Mouse (Mus musculus): ENCODE measurements around the gene Upf1. TPM values are rescaled to one million over a fixed set of nuclear protein-coding genes. Genes with fewer than 3 reads are reported as not detected.
A peak's percentile ranks its signal among the peaks of the same experiment; 100 is the strongest.

Upf1 gene
- total and polyA plus RNA-seq, 3 experiments = 23.4 to 43.9 (median 42.6) TPM

DNA sequence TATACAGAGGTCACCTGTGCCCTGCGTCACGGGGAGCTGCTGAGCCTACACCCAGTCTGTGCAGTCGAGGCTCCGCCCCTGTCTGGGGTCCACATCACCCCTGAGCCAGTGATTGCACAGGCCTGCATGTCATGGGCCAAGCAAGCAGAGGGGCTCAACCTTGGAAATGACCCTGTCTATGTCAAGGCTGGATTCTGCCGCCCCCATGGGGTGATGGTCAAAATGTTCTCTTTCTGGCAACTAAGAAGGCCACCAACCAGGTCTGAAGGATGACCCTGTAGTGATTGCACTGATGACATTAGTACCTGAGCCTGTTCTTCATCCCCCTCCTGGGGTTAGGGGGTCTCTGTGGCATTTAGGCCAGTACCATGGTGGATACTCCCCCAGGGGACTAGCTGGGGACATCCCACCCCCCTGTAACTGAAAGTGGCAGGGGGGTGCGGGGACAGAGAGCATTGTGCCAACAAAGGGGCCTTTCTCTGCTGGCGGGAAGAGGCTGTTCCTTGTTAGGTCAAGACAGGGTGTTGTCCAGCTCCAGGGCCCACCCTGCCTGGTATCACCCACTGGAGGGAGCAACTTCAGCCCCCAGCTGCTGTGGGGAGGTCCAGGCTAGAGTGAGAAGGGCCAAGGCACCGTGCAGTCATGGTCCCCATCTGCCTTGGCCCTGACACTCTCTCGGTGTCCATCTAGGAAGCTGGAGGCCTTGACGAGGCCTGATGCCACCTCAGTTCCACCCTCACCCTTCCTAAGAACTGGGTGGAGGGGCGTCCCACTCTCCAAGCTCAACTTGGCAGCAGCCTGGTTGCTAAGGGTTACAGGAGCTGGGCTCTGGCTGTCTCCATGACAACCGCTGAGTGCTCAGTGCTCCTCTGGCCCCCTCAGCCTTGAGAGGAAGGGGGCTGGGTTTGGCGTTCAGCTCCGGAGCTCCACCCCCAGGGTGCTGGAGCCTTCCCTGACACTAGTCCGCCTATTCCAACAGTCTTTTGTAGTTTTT is 36.3 kb downstream of the Upf1 start:
- H3K36me3 ChIP-seq (ENCODE audit: control insufficient read depth, insufficient read depth, low read length) = no peaks in the 10 kb centered on the region
- H3K27me3 ChIP-seq (ENCODE audit: control insufficient read depth, insufficient read depth, low read length) = no peaks in the 10 kb centered on the region
- no peak overlapping the region for H3K27ac ChIP-seq
- H3K9ac ChIP-seq (ENCODE audit: low read depth, low read length) = no peak overlapping the region
- H3K4me1 ChIP-seq (ENCODE audit: control insufficient read depth, insufficient read depth, low read length) = no peaks in the 10 kb centered on the region
- TF ChIP-seq EP300 (IDR thresholded peaks at IDR 0.05; ENCODE audit: insufficient read depth, low read depth, low read length) = no peak
- no peak for TF ChIP-seq CTCF (IDR thresholded peaks at IDR 0.05)
- TF ChIP-seq POLR2A (IDR thresholded peaks at IDR 0.05; ENCODE audit: insufficient read depth, low read depth, low read length) = no peak
- WGBS = 35% methylated on average over 15 of the region's 15 CpGs
- intact Hi-C loops (cut with DNase I) = no loop called here
- no peak overlapping the region; the same call in 1 of the 2 replicates for H3K4me3 ChIP-seq
- H3K79me2 ChIP-seq (replicated peaks; ENCODE audit: control insufficient read depth, insufficient read depth, low read length) = no peaks in the 10 kb centered on the region
- no peak for DNase-seq

- H3K27me3 ChIP-seq (ENCODE audit: control insufficient read depth, insufficient read depth, low read length) = no peaks in the 10 kb centered on the region
- no peaks in the 10 kb centered on the region for H3K36me3 ChIP-seq (ENCODE audit: control insufficient read depth, insufficient read depth, low read length)
- no peak within 1 kb of the TSS for H3K27ac ChIP-seq
- H3K4me1 ChIP-seq (ENCODE audit: control insufficient read depth, insufficient read depth, low read length) = no peaks in the 10 kb centered on the region
- intact Hi-C loops (cut with DNase I) = no loop called here
- peak within 1 kb of the TSS; percentile 53 for H3K4me3 ChIP-seq
- WGBS = 6% methylated on average over 66 of the region's 66 CpGs
- TF ChIP-seq EP300 (IDR thresholded peaks at IDR 0.05; ENCODE audit: insufficient read depth, low read depth, low read length) = no peak
- no peak for TF ChIP-seq POLR2A (IDR thresholded peaks at IDR 0.05; ENCODE audit: insufficient read depth, low read depth, low read length)
- no peak for TF ChIP-seq CTCF (IDR thresholded peaks at IDR 0.05)
- DNase-seq = peak; percentile 71 to 72
- peak within 1 kb of the TSS; percentile 68 for H3K9ac ChIP-seq (ENCODE audit: low read depth, low read length)
- no peaks in the 10 kb centered on the region for H3K79me2 ChIP-seq (replicated peaks; ENCODE audit: control insufficient read depth, insufficient read depth, low read length)
Observed at GRCm38 (mm10) chr8:70315624-70316510, 37.2 kb downstream of the Upf1 start, which contains the start of gene Cers1. Cers1 (plus strand) TSS chr8:70315775.

- Histone ChIP-seq H3K79me2 (replicated peaks; ENCODE audit: control insufficient read depth, insufficient read depth, low read length) (no peaks in the 10 kb centered on the region), H3K4me3 (no peak overlapping the region), H3K4me1 (ENCODE audit: control insufficient read depth, insufficient read depth, low read length) (no peaks in the 10 kb centered on the region), H3K9ac (ENCODE audit: low read depth, low read length) (no peak overlapping the region), H3K27me3 (ENCODE audit: control insufficient read depth, insufficient read depth, low read length) (no peaks in the 10 kb centered on the region), H3K27ac (no peak overlapping the region), H3K36me3 (ENCODE audit: control insufficient read depth, insufficient read depth, low read length) (no peaks in the 10 kb centered on the region)
- DNase-seq = peak in 1 of 2 experiments; percentile 33
- 41% methylated on average over 2 of the region's 2 CpGs for WGBS
- intact Hi-C loops (cut with DNase I) = no loop called here
- TF ChIP-seq POLR2A (IDR thresholded peaks at IDR 0.05; ENCODE audit: insufficient read depth, low read depth, low read length) (0 out of 2 replicates have a peak, but pooled peaks have one; percentile 20), EP300 (IDR thresholded peaks at IDR 0.05; ENCODE audit: insufficient read depth, low read depth, low read length) (no peak)
Observed at GRCm38 (mm10) chr8:70313399-70313798, 39.7 kb downstream of the Upf1 start.

GRCm38 (mm10) chr8:70309311-70309710 is 43.8 kb downstream of the Upf1 start:
- Histone ChIP-seq H3K9ac (ENCODE audit: low read depth, low read length) (no peak overlapping the region), H3K4me1 (ENCODE audit: control insufficient read depth, insufficient read depth, low read length) (0 out of 2 replicates have a peak, but pooled peaks cover 2% of the 10 kb centered on the region), H3K36me3 (ENCODE audit: control insufficient read depth, insufficient read depth, low read length) (no peaks in the 10 kb centered on the region), H3K27me3 (ENCODE audit: control insufficient read depth, insufficient read depth, low read length) (no peaks in the 10 kb centered on the region), H3K79me2 (replicated peaks; ENCODE audit: control insufficient read depth, insufficient read depth, low read length) (no peaks in the 10 kb centered on the region), H3K27ac (no peak overlapping the region), H3K4me3 (no peak overlapping the region)
- no peak for DNase-seq
- TF ChIP-seq CTCF (IDR thresholded peaks at IDR 0.05) (peak; percentile 67), POLR2A (IDR thresholded peaks at IDR 0.05; ENCODE audit: insufficient read depth, low read depth, low read length) (no peak)
- intact Hi-C loops (cut with DNase I) = no loop called here
- WGBS = 38% methylated on average over 2 of the region's 2 CpGs

- 3% methylated on average over 16 of the region's 16 CpGs for WGBS
- Histone ChIP-seq H3K9ac (ENCODE audit: low read depth, low read length) (peak overlapping the region; percentile 80), H3K27me3 (ENCODE audit: control insufficient read depth, insufficient read depth, low read length) (no peaks in the 10 kb centered on the region), H3K36me3 (ENCODE audit: control insufficient read depth, insufficient read depth, low read length) (no peaks in the 10 kb centered on the region), H3K4me3 (peak overlapping the region; percentile 74), H3K79me2 (replicated peaks; ENCODE audit: control insufficient read depth, insufficient read depth, low read length) (peaks cover 3% of the 10 kb centered on the region), H3K27ac (peak overlapping the region; percentile 89), H3K4me1 (ENCODE audit: control insufficient read depth, insufficient read depth, low read length) (peaks cover 10% of the 10 kb centered on the region)
- no peak for DNase-seq
- intact Hi-C loops (cut with DNase I) = loop anchor here (1.0 to 2.0 kb wide), 2 partner anchors 20 to 50 kb away; partner anchors contain the start of genes Homer3 and Upf1
- TF ChIP-seq CTCF (IDR thresholded peaks at IDR 0.05) = no peak
- no peak for TF ChIP-seq POLR2A (IDR thresholded peaks at IDR 0.05; ENCODE audit: insufficient read depth, low read depth, low read length)
- TF ChIP-seq EP300 (IDR thresholded peaks at IDR 0.05; ENCODE audit: insufficient read depth, low read depth, low read length) = no peak
Observed at GRCm38 (mm10) chr8:70302901-70303300, 50.2 kb downstream of the Upf1 start.

All from heart, adult 2 months (tissue).